9 mouse cellular contexts compared by ENCODE assay signal in the genomic region with DNA sequence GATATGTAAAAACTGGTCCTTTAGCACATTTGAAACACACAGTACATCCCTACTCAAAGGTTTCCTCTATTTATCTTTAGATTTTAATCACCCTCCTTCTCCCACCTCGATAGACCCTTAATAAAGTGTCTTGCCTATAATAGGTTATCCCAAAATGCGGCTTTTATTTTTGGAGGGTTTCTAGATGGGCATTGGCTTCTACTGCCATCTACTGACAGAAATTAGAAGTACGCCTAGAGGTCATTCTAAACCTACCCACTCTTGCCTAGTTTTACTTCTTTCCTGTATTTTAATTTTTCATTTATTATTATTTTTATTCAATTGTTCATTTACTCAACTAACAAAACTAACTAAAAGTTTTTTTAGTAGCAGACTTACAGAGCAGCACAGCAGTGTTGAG. TPM values are rescaled to one million over a fixed set of nuclear protein-coding genes. Genes with fewer than 3 reads are reported as not detected.
A peak's percentile ranks its signal among the peaks of the same experiment; 100 is the strongest.
DNase-seq lines count a peak whose midpoint lies in the region; ATAC-seq and TF ChIP-seq lines count a peak whose summit lies in the region.
"Had no signal": no experiment of that assay in that cellular context is flagged by ENCODE, and none has a peak within 500 bp of the region (broad histone marks: within the 10 kb centered on the region; RNA-seq: fewer than 3 reads in every experiment).

No protein-coding gene starts in this region.

- no peak overlapping the region for H3K27ac ChIP-seq in layer of hippocampus, adult 2 months
- H3K27ac ChIP-seq in midbrain, embryonic 15.5 days = no peak overlapping the region
- H3K27ac ChIP-seq in intestine, embryonic 15.5 days = no peak overlapping the region
- H3K27ac ChIP-seq: embryonic facial prominence, embryonic 13.5 days; limb, embryonic 12.5 days had no signal

- H3K9ac ChIP-seq in midbrain, embryonic 15.5 days = no peak overlapping the region
- no peak overlapping the region for H3K9ac ChIP-seq in intestine, embryonic 15.5 days
- H3K9ac ChIP-seq: embryonic facial prominence, embryonic 13.5 days; limb, embryonic 12.5 days had no signal

- H3K27me3 ChIP-seq in midbrain, embryonic 15.5 days (replicated peaks) = no peaks in the 10 kb centered on the region
- H3K27me3 ChIP-seq in intestine, embryonic 15.5 days (replicated peaks) = no peaks in the 10 kb centered on the region

- H3K4me3 ChIP-seq in layer of hippocampus, adult 2 months = no peak overlapping the region
- H3K4me3 ChIP-seq in midbrain, embryonic 15.5 days = no peak overlapping the region
- no peak overlapping the region for H3K4me3 ChIP-seq in intestine, embryonic 15.5 days (replicated peaks)
- H3K4me3 ChIP-seq: embryonic facial prominence, embryonic 13.5 days; limb, embryonic 12.5 days had no signal

- peak in 1 of 2 experiments; percentile 17 for DNase-seq in layer of hippocampus, adult 2 months (ENCODE audit: low spot score in 2 of 2)
- DNase-seq in layer of hippocampus, postnatal 10 days (ENCODE audit: low spot score in 2 of 2) = no peak
- peak; percentile 75 for DNase-seq in NIH3T3 (ENCODE audit: low read depth)
- DNase-seq in embryo, embryonic 11 days = peak; percentile 66
- no peak for DNase-seq in adrenal gland, adult 18-20 months (ENCODE audit: low spot score in 2 of 2)

- WGBS in midbrain, embryonic 15.5 days = 9% methylated on average over 3 of the region's 3 CpGs
- 6% methylated on average over 3 of the region's 3 CpGs for WGBS in intestine, embryonic 15.5 days

- H3K36me3 ChIP-seq in midbrain, embryonic 15.5 days (replicated peaks) = no peaks in the 10 kb centered on the region
- H3K36me3 ChIP-seq in intestine, embryonic 15.5 days = no peaks in the 10 kb centered on the region
- H3K36me3 ChIP-seq: embryonic facial prominence, embryonic 13.5 days; limb, embryonic 12.5 days had no signal

- H3K9me3 ChIP-seq in midbrain, embryonic 15.5 days = no peaks in the 10 kb centered on the region
- H3K9me3 ChIP-seq in intestine, embryonic 15.5 days = no peaks in the 10 kb centered on the region
- H3K9me3 ChIP-seq: embryonic facial prominence, embryonic 13.5 days; limb, embryonic 12.5 days had no signal

- peak; percentile 62; the same call in 1 of the 2 replicates for ATAC-seq in midbrain, embryonic 15.5 days (replicated peaks)
- ATAC-seq in intestine, embryonic 15.5 days = no peak

- no peak overlapping the region for H3K4me2 ChIP-seq in midbrain, embryonic 15.5 days
- no peak overlapping the region for H3K4me2 ChIP-seq in intestine, embryonic 15.5 days (replicated peaks)
- H3K4me2 ChIP-seq: embryonic facial prominence, embryonic 13.5 days; limb, embryonic 12.5 days had no signal

- peak; percentile 98 for TF ChIP-seq CTCF in layer of hippocampus, adult 2 months (conservative IDR thresholded peaks at IDR 0.05)

- H3K4me1 ChIP-seq in midbrain, embryonic 15.5 days = no peaks in the 10 kb centered on the region
- H3K4me1 ChIP-seq in intestine, embryonic 15.5 days (replicated peaks) = no peaks in the 10 kb centered on the region
- H3K4me1 ChIP-seq: limb, embryonic 12.5 days had no signal

RNA-seq across cellular contexts. Expression of gene Fasl, which starts 51.4 kb away (rescaled TPM):
- total RNA-seq in layer of hippocampus, adult 2 months (2021) = under 1 TPM in 1 of 2 experiments, not detected in 1; 0.28 TPM
- under 1 TPM; 0.33 to 0.62 TPM for total RNA-seq in layer of hippocampus, postnatal 10 days (2021)
- 0.12 and 0.14 TPM in 2 replicates for polyA plus RNA-seq in midbrain, embryonic 15.5 days (2015; fragmentation: Nextera tagmentation; extraction: Ambion mirVana)
- not detected in 2 replicates for polyA plus RNA-seq in intestine, embryonic 15.5 days (2015; fragmentation: Nextera tagmentation; extraction: Ambion mirVana)
- total RNA-seq in adrenal gland, adult 18-20 months (2021) = under 1 TPM in 1 of 2 experiments, not detected in 1; 0.26 TPM
- polyA plus RNA-seq: embryonic facial prominence, embryonic 13.5 days; limb, embryonic 12.5 days had no signal

Comparison
In these comparisons a context has a peak if more than half of its experiments do, and no peak if none do; other contexts are left out.
1. DNase-seq: peak in NIH3T3 (single experiment) and embryo, embryonic 11 days (single experiment); none in layer of hippocampus, postnatal 10 days (0 of 2) and adrenal gland, adult 18-20 months (0 of 2).